Mouse (Mus musculus) right cerebral cortex, adult 18-20 months (tissue): Measurements from ENCODE around the gene Mettl7a2.

Experiments used
- DNase-seq: peaks from one replicate; pipeline ENCODE4 v3.0.0; 2022; ENCODE audit warnings: mixed read lengths

Gene Mettl7a2

GRCm38 (mm10) chr15:100400592-100401250 lies 47.7 kb downstream of the Mettl7a2 start:
- DNase-seq = no peak

GRCm38 (mm10) chr15:100401811-100402210 lies 48.8 kb downstream of the Mettl7a2 start:
- DNase-seq = no peak

- no peak for DNase-seq
Measured at GRCm38 (mm10) chr15:100402347-100402746, 49.3 kb downstream of the Mettl7a2 start.

- no peak for DNase-seq
Measured at GRCm38 (mm10) chr15:100402798-100403197, 49.8 kb downstream of the Mettl7a2 start.

GRCm38 (mm10) chr15:100403318-100404000 lies 50.5 kb downstream of the Mettl7a2 start:
- no peak for DNase-seq

- DNase-seq = no peak
Measured at GRCm38 (mm10) chr15:100406088-100406487, 53.1 kb downstream of the Mettl7a2 start.

GRCm38 (mm10) chr15:100410918-100411672 lies 58.1 kb downstream of the Mettl7a2 start:
- DNase-seq = no peak
